In the genomic region with DNA sequence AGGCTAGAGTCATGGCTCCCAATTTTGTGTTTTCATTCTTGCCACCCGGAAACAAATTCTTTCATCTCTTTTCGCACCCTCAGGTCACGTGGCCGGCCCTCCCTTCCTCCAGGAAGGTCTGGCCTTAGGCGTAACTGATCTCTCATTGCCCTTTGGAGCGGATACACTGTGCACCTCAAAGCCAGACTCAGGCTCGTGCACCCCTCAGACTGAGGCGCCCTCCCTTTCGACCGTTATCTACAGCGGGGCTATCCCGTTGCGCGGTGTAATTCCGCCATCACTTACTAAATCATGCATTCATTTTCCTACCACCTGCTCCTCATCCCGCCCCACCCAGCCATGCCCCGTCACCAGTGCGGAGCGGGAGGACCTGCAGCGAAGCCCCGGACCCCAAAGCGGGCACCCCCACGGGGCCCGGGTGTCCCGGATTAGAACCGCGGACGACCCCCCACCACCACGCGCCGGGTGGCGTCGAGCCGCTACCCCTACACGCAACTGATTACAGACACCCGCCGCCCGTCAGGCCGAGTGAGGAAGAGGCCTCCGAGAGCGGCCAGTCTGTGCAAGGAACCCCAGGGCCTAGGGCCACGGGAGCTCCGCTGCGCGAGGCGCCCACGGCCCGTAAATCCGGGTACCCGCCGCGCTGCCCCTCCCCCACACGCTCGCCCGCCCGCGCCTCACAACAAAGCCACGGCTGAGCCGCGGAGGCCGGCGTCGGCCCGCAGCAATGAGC, we compare ENCODE assay signal across 8 mouse cellular contexts. TPM values are rescaled to one million over a fixed set of nuclear protein-coding genes. Genes with fewer than 3 reads are reported as not detected.
DNase-seq lines count a peak whose midpoint lies in the region; ATAC-seq and TF ChIP-seq lines count a peak whose summit lies in the region.

No protein-coding gene starts in this region.

- peak; percentile 76 for DNase-seq in adrenal gland, postnatal 14 days
- peak; percentile 30 to 40 for DNase-seq in heart, postnatal 14 days
- DNase-seq in large intestine, adult 2 months (ENCODE audit: low read depth, low spot score), result peak; percentile 53
- DNase-seq in lung, postnatal 36 days, result peak; percentile 75
- peak; percentile 73 for DNase-seq in retina, postnatal 1 day
- peak; percentile 60 for DNase-seq in urinary bladder, postnatal 14 days (ENCODE audit: low spot score)

- H3K9me3 ChIP-seq in ES-Bruce4 (replicated peaks; ENCODE audit: control insufficient read depth, insufficient read depth, low read length, poor library complexity, severe bottlenecking), result no peaks in the 10 kb centered on the region

- TF ChIP-seq POLR2A in ES-Bruce4 (IDR thresholded peaks at IDR 0.05; ENCODE audit: insufficient read depth, low read length), result no peak

- H3K4me1 ChIP-seq in ES-Bruce4 (ENCODE audit: control insufficient read depth, insufficient read depth, low read length), result peaks cover 2% of the 10 kb centered on the region

- no peak for TF ChIP-seq CTCF in ES-Bruce4 (IDR thresholded peaks at IDR 0.05; ENCODE audit: low read depth, low read length)

- intact Hi-C loops in heart, postnatal 14 days (cut with DNase I), result loop anchor here (5.0 kb wide), 1 partner anchor 260 kb away; a partner anchor contains a TSS

- peak overlapping the region; percentile 97 for H3K4me3 ChIP-seq in ES-Bruce4 (ENCODE audit: low read depth, low read length)

- under 1% methylated on average over 59 of the region's 64 CpGs for WGBS in large intestine, adult 2 months

- H3K36me3 ChIP-seq in ES-Bruce4 (ENCODE audit: control insufficient read depth, insufficient read depth, low read length, poor library complexity, severe bottlenecking), result peaks cover 31% of the 10 kb centered on the region

- H3K27me3 ChIP-seq in ES-Bruce4 (ENCODE audit: control insufficient read depth, insufficient read depth, low read length, poor library complexity, severe bottlenecking), result no peaks in the 10 kb centered on the region

- H3K9ac ChIP-seq in ES-Bruce4 (ENCODE audit: low read depth, poor library complexity, severe bottlenecking), result peak overlapping the region; percentile 95

- H3K27ac ChIP-seq in ES-Bruce4 (ENCODE audit: insufficient read depth, low read length), result peak overlapping the region; percentile 49

- peak; percentile 69 for ATAC-seq in erythroid progenitor cell, adult 5-6 weeks (replicated peaks; ENCODE audit: low FRiP score, poor library complexity, severe bottlenecking)

- no peak for TF ChIP-seq EP300 in ES-Bruce4 (IDR thresholded peaks at IDR 0.05; ENCODE audit: insufficient read depth, low read depth, low read length)

RNA-seq across cellular contexts. Expression of a gene that starts 0.5 kb away (rescaled TPM):
- 257 and 282 TPM in 2 replicates for polyA plus RNA-seq in ES-Bruce4 (2011; ENCODE audit: insufficient read depth, insufficient read length, low read depth, missing spikeins)
- total RNA-seq in adrenal gland, postnatal 14 days (2021), result 119 and 131 TPM in 2 replicates
- total RNA-seq in erythroid progenitor cell, adult 5-6 weeks (2015; ENCODE audit: low replicate concordance), result 101 and 128 TPM in 2 replicates
- total RNA-seq in erythroid progenitor cell, adult 5-6 weeks (2017; ENCODE audit: low replicate concordance), result 83.7 and 154 TPM in 2 replicates
- total RNA-seq in heart, postnatal 14 days (2021), result 10 to 100 TPM; 58.3 to 64.8 TPM
- polyA plus RNA-seq in large intestine, adult 2 months (2012; rRNA removed), result 13.1 and 19.1 TPM in 2 replicates

Comparison
In these comparisons a context has a peak if more than half of its experiments do, and no peak if none do; other contexts are left out.
1. Peak in every context shown above with its lines: DNase-seq, ATAC-seq, H3K4me3 ChIP-seq and H3K27ac ChIP-seq.